In genomic region chr6:136465021-136465420, GRCm38 (mm10) we compare ENCODE assay signal across 10 mouse cellular contexts. TPM values are rescaled to one million over a fixed set of nuclear protein-coding genes. Genes with fewer than 3 reads are reported as not detected.
DNase-seq lines count a peak whose midpoint lies in the region; ATAC-seq and TF ChIP-seq lines count a peak whose summit lies in the region.
"Had no signal": no experiment of that assay in that cellular context is flagged by ENCODE, and none has a peak within 500 bp of the region (broad histone marks: within the 10 kb centered on the region; RNA-seq: fewer than 3 reads in every experiment).

No protein-coding gene starts in this region.

- DNase-seq in midbrain, embryonic 10.5 days (ENCODE audit: low spot score) = no peak
- DNase-seq in midbrain, postnatal 0 days (ENCODE audit: low spot score) = no peak
- DNase-seq in kidney, postnatal 25 days = peak; percentile 73 to 89
- DNase-seq in splenic B cell, adult 2 months (ENCODE audit: low read depth, low spot score) = peak; percentile 77
- DNase-seq in spleen, adult 12 weeks (ENCODE audit: low spot score) = no peak
- DNase-seq in gastrocnemius, postnatal 25 days = no peak
- DNase-seq: gastrocnemius, postnatal 10 days had no signal

- H3K27ac ChIP-seq in midbrain, embryonic 10.5 days (replicated peaks) = peak overlapping the region; percentile 96
- H3K27ac ChIP-seq in midbrain, postnatal 0 days (ENCODE audit: low read depth, low read length) = no peak overlapping the region
- H3K27ac ChIP-seq in embryonic facial prominence, embryonic 13.5 days = 0 out of 2 replicates have a peak overlapping the region, but pooled peaks have one; percentile 96

- no peaks in the 10 kb centered on the region for H3K36me3 ChIP-seq in midbrain, embryonic 10.5 days
- H3K36me3 ChIP-seq in midbrain, postnatal 0 days (ENCODE audit: insufficient read depth, low read length) = no peaks in the 10 kb centered on the region
- H3K36me3 ChIP-seq in embryonic facial prominence, embryonic 13.5 days = no peaks in the 10 kb centered on the region
- H3K36me3 ChIP-seq in splenic B cell, adult 2 months (ENCODE audit: control insufficient read depth, insufficient read depth, low read length, poor library complexity, severe bottlenecking) = no peaks in the 10 kb centered on the region

- WGBS in midbrain, embryonic 10.5 days = 84% methylated on average over 8 of the region's 8 CpGs
- 85% methylated on average over 8 of the region's 8 CpGs for WGBS in midbrain, postnatal 0 days
- 77% methylated on average over 8 of the region's 8 CpGs for WGBS in embryonic facial prominence, embryonic 13.5 days

- H3K9ac ChIP-seq in midbrain, postnatal 0 days (replicated peaks; ENCODE audit: low read length, poor library complexity, severe bottlenecking) = no peak overlapping the region
- H3K9ac ChIP-seq in embryonic facial prominence, embryonic 13.5 days = no peak overlapping the region

- H3K4me1 ChIP-seq in midbrain, embryonic 10.5 days = peaks cover 49% of the 10 kb centered on the region
- peaks cover 3% of the 10 kb centered on the region; the same call in 1 of the 2 replicates for H3K4me1 ChIP-seq in midbrain, postnatal 0 days (ENCODE audit: insufficient read depth, low read length)
- H3K4me1 ChIP-seq in embryonic facial prominence, embryonic 13.5 days = peaks cover 45% of the 10 kb centered on the region

- 0 out of 2 replicates have a peak, but pooled peaks cover 7% of the 10 kb centered on the region for H3K27me3 ChIP-seq in midbrain, embryonic 10.5 days (ENCODE audit: low read depth, poor library complexity, severe bottlenecking)
- no peaks in the 10 kb centered on the region for H3K27me3 ChIP-seq in midbrain, postnatal 0 days (ENCODE audit: insufficient read depth, low read length)
- no peaks in the 10 kb centered on the region for H3K27me3 ChIP-seq in embryonic facial prominence, embryonic 13.5 days
- H3K27me3 ChIP-seq in splenic B cell, adult 2 months (ENCODE audit: control insufficient read depth, insufficient read depth, low read length, poor library complexity, severe bottlenecking) = no peaks in the 10 kb centered on the region

- no peak for TF ChIP-seq CTCF in midbrain, postnatal 0 days (IDR thresholded peaks at IDR 0.05)

- H3K4me3 ChIP-seq in midbrain, embryonic 10.5 days = no peak overlapping the region
- no peak overlapping the region for H3K4me3 ChIP-seq in midbrain, postnatal 0 days (ENCODE audit: low read depth, low read length)
- H3K4me3 ChIP-seq in embryonic facial prominence, embryonic 13.5 days = no peak overlapping the region

- H3K9me3 ChIP-seq in midbrain, embryonic 10.5 days (replicated peaks) = peaks cover 4% of the 10 kb centered on the region
- H3K9me3 ChIP-seq in midbrain, postnatal 0 days (ENCODE audit: low read length) = no peaks in the 10 kb centered on the region
- no peaks in the 10 kb centered on the region for H3K9me3 ChIP-seq in embryonic facial prominence, embryonic 13.5 days

- H3K4me2 ChIP-seq in midbrain, postnatal 0 days (ENCODE audit: low read depth, low read length, poor library complexity, severe bottlenecking) = no peak overlapping the region
- H3K4me2 ChIP-seq in embryonic facial prominence, embryonic 13.5 days = no peak overlapping the region

- ATAC-seq in midbrain, postnatal 0 days (ENCODE audit: low FRiP score) = no peak
- no peak for ATAC-seq in embryonic facial prominence, embryonic 13.5 days (ENCODE audit: insufficient number of reproducible peaks, insufficient read depth, low FRiP score, low TSS enrichment, low read depth)

RNA-seq across cellular contexts. Expression of gene Atf7ip, which starts 40.9 kb away (rescaled TPM):
- polyA plus RNA-seq in midbrain, embryonic 10.5 days (2016; fragmentation: Nextera tagmentation; extraction: Ambion mirVana) = 37.4 and 45.7 TPM in 2 replicates
- 43.1 and 55.2 TPM in 2 replicates for total RNA-seq in midbrain, postnatal 0 days (2014; rRNA removed)
- polyA plus RNA-seq in midbrain, postnatal 0 days (2015; fragmentation: Nextera tagmentation; extraction: Ambion mirVana) = 18.9 and 28.7 TPM in 2 replicates
- polyA plus RNA-seq in embryonic facial prominence, embryonic 13.5 days (2015; fragmentation: Nextera tagmentation; extraction: Ambion mirVana) = 39.0 and 56.3 TPM in 2 replicates
- total RNA-seq in gastrocnemius, postnatal 25 days (2021) = 10 to 100 TPM; 38.2 to 43.5 TPM

RNA-seq across cellular contexts. Expression of gene E330021D16Rik, which starts 49.7 kb away (rescaled TPM):
- polyA plus RNA-seq in midbrain, embryonic 10.5 days (2016; fragmentation: Nextera tagmentation; extraction: Ambion mirVana) = not detected in 2 replicates
- not detected in 2 replicates for total RNA-seq in midbrain, postnatal 0 days (2014; rRNA removed)
- not detected in 2 replicates for polyA plus RNA-seq in midbrain, postnatal 0 days (2015; fragmentation: Nextera tagmentation; extraction: Ambion mirVana)
- not detected in 2 replicates for polyA plus RNA-seq in embryonic facial prominence, embryonic 13.5 days (2015; fragmentation: Nextera tagmentation; extraction: Ambion mirVana)
- total RNA-seq in gastrocnemius, postnatal 25 days (2021) = not detected
- total RNA-seq: common myeloid progenitor, adult 5-6 weeks; gastrocnemius, postnatal 10 days had no signal
- polyA plus RNA-seq: intestine, embryonic 14.5 days had no signal

Comparison
In these comparisons a context has a peak if more than half of its experiments do, and no peak if none do; other contexts are left out.
1. DNase-seq: peak in kidney, postnatal 25 days (2 of 2) and splenic B cell, adult 2 months (single experiment); none in midbrain, embryonic 10.5 days (single experiment), midbrain, postnatal 0 days (single experiment), spleen, adult 12 weeks (single experiment) and gastrocnemius, postnatal 25 days (single experiment).